Mouse (Mus musculus): ENCODE measurements around the gene Olfr467.
"Not testable (repeated sequence)": the region's sequence is repeated elsewhere in the genome, so short reads cannot be mapped to it uniquely, and the experiment has no call there.

Olfr467 gene

DNA sequence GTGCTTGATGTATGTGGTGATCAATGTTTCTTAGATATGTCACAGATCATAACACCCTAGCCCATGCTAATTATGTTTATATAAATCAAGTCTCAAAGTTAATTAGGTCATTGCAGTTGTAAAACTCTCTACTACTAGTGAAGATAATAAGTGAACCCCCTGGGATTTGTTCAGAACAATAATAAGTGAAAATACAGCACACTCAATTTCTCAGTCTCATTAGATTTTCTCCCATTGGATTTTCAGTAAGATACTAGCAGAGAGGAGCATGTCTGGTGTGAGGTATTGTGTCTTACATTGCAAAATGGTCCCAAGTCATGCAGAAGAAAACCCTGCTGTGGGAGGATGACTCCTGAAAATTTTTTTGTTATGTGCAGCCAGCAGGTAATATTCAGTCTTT lies at the start of gene Olfr467:
Gene Olfr467 (plus strand): TSS at position 301 of the 400 bp plus-strand sequence.
- no peak for DNase-seq

DNA sequence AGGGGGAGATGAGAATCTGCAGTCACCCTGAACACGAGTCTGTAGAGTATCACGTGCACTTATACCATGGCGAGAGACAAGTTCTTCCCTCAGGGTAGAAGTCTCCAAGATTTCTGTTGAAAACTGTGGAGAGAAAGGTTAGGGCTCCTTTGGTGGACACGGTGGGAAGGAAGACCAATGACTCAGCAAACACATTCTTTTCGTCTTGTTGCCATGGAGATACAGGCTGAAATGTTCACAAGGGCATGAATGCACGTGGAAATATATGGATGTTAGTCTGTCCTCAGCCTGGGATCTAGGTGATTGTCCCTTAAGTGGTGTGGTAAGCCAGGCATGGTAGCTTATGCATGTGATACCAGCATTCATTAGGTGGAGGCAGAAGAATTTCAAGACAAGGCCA lies 41.3 kb upstream of the Olfr467 start:
- no peak for DNase-seq

DNA sequence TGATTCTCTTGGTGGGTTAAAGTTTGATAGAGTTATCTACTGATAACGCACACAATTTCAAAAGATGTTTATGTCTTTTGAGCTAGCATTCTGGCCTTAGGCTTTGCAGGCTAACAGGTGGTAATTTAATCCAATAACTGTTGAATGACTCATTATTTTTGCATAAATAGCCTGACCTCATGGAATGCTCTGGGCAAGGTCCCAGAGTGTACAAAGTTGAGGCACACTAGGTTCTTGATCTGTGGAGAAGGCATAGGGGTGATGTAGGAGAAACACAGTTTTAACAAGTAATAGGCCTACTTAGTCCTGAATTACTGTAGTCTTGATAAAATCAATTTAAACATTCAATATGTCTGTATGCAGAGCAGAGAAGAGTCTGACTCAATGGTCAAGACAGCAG lies 33.8 kb upstream of the Olfr467 start:
- DNase-seq, result no peak

DNA sequence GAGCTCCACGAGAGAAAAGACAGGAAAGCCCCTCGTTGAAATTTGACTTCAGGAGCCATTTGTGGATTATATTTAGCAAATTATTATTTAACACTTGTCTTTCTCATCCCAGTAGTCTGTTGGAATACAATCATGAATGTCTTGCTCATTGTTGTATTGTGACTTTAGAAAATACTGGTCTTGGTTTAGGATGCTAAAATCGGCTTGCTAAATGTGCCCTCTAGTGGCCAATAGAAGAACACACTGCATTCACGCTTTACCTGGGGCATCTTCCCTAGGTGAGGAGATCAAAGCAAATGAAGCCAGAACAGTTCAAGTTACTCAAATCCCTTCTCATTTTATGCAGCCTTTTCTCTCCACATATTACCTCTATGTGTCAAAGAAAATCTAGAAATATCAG lies 32.5 kb upstream of the Olfr467 start:
- DNase-seq, result no peak

DNA sequence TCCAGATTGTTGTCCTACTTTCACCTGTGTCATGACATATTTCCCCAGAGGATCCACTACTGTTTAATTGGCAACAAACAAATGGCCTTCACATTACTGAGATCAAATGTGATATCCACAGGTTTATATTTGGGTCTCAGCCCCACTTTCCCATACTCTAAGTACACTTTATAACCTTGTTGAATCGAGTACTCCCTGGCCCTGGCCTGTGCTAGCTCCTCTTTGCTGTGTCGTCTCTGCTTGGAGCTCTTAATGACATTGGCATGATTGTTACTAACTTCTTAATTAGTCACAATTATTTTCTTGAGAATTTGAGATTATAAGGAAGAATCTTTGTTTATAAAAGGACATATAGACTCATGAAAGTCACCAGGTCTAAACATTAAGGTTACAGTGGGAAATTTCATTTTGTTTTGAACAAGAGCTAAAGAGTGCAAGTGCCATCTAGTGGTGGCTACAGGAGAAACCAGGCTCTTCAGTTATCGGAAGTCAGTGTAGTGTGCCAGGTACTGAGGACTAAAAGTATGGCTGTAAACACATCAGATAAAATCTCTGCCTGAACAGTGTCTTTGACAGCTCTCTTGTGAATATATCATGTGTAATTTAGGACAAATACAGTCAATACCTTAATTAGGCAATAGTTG lies 24.0 kb upstream of the Olfr467 start:
- peak; percentile 5 for DNase-seq

DNA sequence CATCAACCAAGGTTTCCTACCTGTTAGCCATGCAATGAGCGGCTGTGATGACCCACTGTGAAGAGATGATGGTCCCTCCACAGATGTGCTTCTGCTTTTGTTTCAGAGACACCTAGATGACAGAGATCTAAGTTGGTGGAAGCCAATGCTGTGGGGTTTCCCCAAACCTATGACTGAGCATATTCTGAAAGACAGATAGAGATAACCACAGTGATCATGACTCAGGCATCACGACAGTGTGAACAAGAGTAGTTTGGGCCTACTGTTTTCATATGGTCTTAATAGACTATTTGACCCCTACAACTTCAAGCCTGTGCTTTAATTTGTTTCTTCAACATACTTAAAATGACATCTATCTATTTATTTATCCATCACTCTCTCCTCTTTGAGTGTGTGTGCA lies 15.6 kb upstream of the Olfr467 start:
- no peak for DNase-seq

DNA sequence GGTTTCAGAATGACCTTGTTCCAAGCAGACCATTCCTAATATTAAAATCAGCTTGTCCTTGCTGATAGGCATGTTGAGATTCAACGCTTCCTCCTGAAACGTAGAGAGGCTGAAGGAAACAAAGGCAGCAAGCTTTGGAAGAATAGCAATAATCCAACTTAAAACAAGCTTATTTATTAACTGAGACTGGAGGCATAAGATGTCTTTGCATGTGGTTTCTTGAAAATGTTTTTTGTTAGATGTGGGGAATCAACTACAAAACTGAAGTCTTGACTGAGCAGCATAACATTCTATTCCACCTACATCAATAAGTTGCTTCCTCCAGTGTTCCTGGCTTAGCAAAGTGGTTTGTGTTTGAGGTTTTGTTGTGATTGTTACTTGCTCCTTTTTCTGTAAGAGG lies 11.0 kb upstream of the Olfr467 start, which contains the start of gene Ovch2:
Gene Ovch2 (minus strand): TSS at position 101 of the 400 bp plus-strand sequence.
- no peak for DNase-seq

DNA sequence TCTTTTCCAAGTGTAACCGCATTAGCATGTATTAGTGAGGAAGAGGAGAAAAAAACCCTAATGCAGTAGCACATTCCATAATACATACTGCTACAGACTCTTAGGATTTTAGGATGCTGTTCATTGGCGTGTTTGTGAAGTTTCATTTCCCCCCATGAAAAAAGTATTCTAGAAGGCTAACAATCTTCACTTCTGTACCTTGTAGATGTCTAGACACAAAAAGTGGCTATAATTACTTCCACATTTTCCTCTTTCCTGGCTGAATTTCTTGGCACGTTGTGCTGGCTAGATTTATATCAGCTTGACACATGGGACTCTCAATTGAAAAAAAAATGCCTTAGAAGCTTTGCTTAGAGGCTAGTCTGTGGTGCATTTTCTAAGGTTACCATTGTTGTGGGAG lies 9.9 kb upstream of the Olfr467 start:
- no peak for DNase-seq

DNA sequence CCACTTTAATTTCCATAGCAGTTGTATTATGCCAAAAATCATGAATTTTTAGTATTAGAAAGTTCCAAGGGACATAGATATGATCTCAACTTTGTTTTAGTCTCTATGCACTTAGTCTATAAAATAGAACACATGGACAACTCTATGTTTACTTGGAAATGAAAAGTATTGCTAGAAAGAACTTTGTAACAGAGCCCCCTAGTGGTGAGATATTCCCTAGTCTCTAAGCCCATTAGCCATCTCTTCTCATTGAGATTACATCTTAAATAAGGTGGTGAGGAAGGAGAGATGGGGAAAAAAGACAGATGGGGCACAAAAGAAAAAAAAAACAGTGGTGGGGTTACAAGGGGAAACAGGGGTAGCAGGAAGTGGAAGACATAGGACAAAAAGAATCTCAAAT lies 7.4 kb downstream of the Olfr467 start:
- DNase-seq, result no peak

DNA sequence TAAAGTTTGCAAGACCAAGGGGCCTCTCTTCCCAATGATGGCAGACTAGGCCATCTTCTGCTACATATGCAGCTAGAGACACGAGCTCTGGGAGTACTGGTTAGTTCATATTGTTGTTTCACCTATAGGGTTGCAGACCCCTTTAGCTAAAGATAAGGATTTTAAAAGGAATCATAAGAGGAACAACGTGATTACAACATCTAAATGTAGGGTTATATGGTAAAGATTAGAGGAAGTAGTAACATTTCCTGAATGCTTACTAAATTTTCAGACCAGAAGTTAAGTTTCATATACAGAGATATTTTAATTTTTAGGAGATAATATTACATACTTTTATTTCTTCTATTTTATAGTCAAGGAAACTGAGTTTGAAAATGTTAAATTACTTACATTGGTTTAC lies 11.8 kb downstream of the Olfr467 start:
- not testable (repeated sequence) for DNase-seq

DNA sequence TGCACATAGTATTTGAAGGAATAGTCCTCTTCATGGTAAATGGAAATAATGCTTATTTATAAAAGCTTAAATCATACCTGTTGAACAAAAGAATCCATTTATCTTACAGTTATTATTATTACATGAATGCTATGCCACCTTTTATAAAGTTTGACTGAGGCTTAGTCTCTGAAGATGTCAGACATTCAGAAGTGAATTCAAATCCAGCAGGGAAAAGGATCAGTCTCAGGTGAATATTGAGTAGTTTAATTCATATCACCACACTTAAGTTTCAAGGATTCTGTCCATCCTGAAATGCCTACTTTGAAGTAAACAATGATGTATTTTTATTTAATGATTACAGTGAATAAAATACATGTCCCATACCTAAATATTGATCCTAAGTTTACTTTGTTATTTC lies 13.4 kb downstream of the Olfr467 start, which contains the start of gene Olfr469:
Gene Olfr469 (minus strand): TSS at position 101 of the 400 bp plus-strand sequence.
- DNase-seq, result not testable (repeated sequence)

DNA sequence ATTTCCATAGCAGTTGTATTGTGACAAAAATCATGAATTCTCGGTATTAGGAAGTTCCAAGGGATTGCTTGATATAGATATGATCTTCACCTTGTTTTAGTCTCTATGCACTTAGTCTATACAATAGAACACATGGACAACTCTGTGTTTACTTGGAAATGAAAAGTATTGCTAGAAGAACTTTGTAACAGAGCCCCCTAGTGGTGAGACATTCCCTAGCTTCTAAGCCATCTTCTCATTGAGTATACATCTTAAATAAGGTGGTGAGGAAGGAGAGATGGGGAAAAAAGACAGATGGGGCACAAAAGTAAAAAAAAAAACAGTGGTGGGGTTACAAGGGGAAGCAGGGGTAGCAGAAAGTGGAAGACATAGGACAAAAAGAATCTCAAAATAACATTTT lies 29.7 kb downstream of the Olfr467 start:
- no peak for DNase-seq

DNA sequence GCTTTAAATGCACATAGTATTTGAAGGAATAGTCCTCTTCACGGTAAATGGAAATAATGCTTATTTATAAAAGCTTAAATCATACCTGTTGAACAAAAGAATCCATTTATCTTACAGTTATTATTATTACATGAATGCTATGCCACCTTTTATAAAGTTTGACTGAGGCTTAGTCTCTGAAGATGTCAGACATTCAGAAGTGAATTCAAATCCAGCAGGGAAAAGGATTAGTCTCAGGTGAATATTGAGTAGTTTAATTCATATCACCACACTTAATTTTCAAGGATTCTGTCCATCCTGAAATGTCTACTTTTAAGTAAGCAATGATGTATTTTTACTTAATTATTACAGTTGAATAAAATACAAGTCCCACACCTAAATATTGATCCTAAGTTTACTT lies 35.3 kb downstream of the Olfr467 start, which contains the start of gene Olfr470:
Gene Olfr470 (minus strand): TSS at position 101 of the 400 bp plus-strand sequence.
- DNase-seq, result not testable (repeated sequence)

Data from right cerebral cortex, postnatal 4 days (tissue).